Mouse (Mus musculus) olfactory bulb, adult 2 months (tissue): Measurements from ENCODE around the gene Gm45837. TPM values are rescaled to one million over a fixed set of nuclear protein-coding genes. Genes with fewer than 3 reads are reported as not detected.

ENCODE experiments used
- H3K27ac ChIP-seq: fragments of 200-500 bp; 2 replicates; pipeline ENCODE4 v1.5.1; 2012; ENCODE audit warnings: low read depth, low read length; ENCODE audit not compliant: insufficient read depth
- H3K4me1 ChIP-seq: fragments of 200-500 bp; 2 replicates; pipeline ENCODE4 v1.6.1; 2012; ENCODE audit warnings: low read length; ENCODE audit not compliant: control insufficient read depth, insufficient read depth
- H3K4me3 ChIP-seq: fragments of 200-500 bp; 2 replicates; pipeline ENCODE4 v1.5.1; 2012; ENCODE audit warnings: mild to moderate bottlenecking, low read depth, low read length, moderate library complexity; ENCODE audit not compliant: insufficient read depth
- CTCF ChIP-seq: fragments of 200-500 bp; IDR thresholded peaks from 2 replicates; pipeline ENCODE4 v1.5.1; 2012; ENCODE audit warnings: low read depth, mild to moderate bottlenecking, low read length, moderate library complexity; ENCODE audit not compliant: insufficient read depth
- POLR2A ChIP-seq: fragments of 200-500 bp; IDR thresholded peaks from 2 replicates; pipeline ENCODE4 v1.6.1; 2012; ENCODE audit warnings: mild to moderate bottlenecking, low read depth, low read length, moderate library complexity; ENCODE audit not compliant: insufficient read depth
- WGBS: fragments of 180-500 bp; shearing (Covaris S2); methylation state at CpG from one replicate; pipeline ENCODE4 v1.1.7; 2018; 5-methylcytosine and 5-hydroxymethylcytosine counted together
- polyA plus RNA-seq: library from polyadenylated mRNA; stranded (reverse); fragments of >200 nt; gene quantifications from 2 replicates; pipeline ENCODE4 v1.2.4, GENCODE M21; 2012; ENCODE audit warnings: low replicate concordance; ENCODE audit not compliant: missing spikeins, insufficient read depth, insufficient read length

Gene Gm45837
- polyA plus RNA-seq, 1 experiment = not detected

DNA sequence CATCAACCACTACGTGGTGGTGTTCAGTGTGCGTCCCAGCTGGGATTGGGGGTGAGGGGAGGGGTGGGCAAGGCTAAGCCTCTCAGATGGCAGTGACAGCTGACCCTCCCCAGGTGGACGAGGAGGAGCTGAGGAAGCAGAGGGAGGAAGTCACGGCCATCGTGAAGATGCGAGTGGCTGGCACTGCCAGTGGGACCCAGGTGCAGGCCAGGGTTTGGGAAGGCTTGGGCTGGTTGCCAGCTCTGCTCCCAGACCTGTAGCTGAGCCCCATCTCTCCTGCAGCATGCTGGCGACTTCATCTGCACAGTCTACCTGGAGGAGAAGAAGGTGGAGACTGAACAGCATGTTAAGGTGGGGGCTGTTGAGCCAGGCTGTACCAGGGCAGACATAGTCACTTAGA lies 9.2 kb upstream of the Gm45837 start:
- 91% methylated on average over 7 of the region's 7 CpGs for WGBS
- Histone ChIP-seq H3K4me3 (no peak overlapping the region), H3K4me1 (no peaks in the 10 kb centered on the region), H3K27ac (no peak overlapping the region)
- TF ChIP-seq POLR2A = no peak
- no peak for TF ChIP-seq CTCF

DNA sequence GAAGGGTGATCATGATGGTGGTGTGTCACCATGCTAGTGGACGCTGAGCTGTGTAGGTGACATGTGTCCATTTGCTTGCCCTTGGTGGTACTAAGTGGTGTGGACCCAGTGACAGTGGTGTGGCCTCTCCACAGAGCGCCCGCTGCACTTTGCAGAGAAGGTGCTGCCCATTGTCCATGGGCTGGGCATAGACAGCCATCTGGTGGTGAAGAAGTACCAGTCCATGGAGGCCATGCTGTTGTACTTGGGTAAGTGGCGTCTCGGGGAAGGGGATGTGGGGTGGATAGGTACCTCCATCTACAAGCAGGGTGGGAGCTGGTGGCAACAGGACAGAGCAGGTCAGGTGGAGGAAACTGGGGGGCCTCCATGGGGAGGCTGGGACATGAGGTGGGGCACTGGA lies 6.9 kb upstream of the Gm45837 start:
- TF ChIP-seq CTCF = no peak
- no peak for TF ChIP-seq POLR2A
- 93% methylated on average over 5 of the region's 5 CpGs for WGBS
- H3K4me3 ChIP-seq = no peak overlapping the region
- H3K27ac ChIP-seq = no peak overlapping the region
- H3K4me1 ChIP-seq = no peaks in the 10 kb centered on the region

DNA sequence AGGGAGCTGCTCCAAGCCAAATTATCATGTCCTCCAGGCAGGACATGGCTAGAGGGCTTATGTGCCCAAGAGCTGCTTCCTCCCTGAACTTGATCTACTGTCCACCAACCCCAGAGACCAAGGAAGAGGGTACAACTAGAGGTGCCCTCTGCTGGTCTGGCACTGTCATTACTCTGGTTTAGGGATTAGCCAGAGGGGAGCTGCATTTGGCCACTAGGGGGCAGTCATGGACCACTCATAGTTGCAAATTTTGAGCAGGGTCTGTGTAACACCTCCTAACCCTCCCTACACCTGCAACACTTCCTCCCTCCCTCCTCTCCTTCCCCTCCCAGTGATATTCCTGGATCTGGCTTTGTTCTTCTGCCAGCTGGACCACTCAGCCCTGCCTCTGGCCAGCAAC lies 2.1 kb downstream of the Gm45837 start:
- Histone ChIP-seq H3K4me1 (peaks cover 38% of the 10 kb centered on the region), H3K27ac (peak overlapping the region; percentile 10), H3K4me3 (no peak overlapping the region)
- TF ChIP-seq POLR2A (no peak), CTCF (peak; percentile 47)

DNA sequence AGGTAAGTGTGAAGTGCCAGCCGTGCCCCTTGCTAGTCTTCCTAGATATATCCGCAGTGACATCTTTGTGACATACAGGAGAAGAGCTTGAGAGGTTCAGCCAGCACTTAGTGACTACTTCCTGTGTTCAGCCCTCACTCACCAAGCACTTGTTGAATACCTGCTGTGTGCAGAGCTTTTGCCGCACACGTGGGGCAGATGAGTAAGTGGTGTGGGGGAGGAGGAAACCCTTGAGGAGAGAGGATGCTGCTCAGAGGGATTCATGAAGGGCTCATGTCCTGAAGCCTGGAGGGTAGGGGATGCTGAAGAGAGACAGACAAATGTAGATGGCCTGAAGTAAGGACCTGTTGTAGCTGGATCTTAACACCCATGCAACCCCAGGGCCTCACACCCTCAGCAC lies 3.5 kb downstream of the Gm45837 start:
- H3K27ac ChIP-seq = peak overlapping the region; percentile 77
- H3K4me1 ChIP-seq = peaks cover 43% of the 10 kb centered on the region
- TF ChIP-seq CTCF = no peak
- no peak for TF ChIP-seq POLR2A
- WGBS = 40% methylated on average over 4 of the region's 4 CpGs
- no peak overlapping the region for H3K4me3 ChIP-seq

DNA sequence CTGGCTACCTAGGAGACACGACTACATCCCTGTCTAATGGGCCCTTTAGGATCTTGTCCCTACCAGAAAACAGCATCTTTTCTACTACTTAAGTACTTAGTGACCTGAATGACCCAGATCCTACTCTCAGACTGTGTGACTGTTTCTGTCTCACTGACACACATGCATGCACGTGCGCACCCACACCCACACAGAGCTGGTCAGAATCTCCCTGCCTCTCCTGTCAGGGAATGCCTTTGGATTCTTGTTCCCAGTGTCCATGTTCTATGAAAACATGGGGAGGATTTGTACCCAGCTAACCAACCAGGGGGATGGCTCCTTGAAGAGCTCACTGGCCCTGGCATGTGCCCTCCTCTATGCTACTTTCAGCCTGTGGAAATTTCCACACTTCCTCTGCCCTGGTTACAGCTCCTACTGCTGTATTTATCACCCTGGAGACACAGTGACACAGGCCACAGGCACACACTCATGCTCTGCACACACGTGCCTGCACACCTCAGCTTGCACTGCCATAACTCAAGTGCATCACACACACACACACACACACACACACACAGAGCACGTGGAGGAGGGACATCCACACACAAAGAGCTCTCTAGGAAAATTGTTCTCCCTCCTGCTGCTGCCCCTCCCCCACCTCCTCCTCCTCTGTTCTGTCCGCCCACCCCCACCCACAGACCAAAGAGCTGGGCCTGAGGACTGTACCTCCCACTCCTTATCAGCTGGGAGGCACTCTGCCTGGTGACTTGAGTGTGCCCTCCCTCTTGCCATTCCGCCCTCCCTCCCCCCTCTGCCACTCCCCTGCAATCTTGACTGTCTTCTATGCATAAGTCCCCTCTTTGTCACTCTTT lies 4.2 kb downstream of the Gm45837 start:
- no peak overlapping the region for H3K4me3 ChIP-seq
- 21% methylated on average over 7 of the region's 7 CpGs for WGBS
- peak overlapping the region; percentile 77 for H3K27ac ChIP-seq
- no peak for TF ChIP-seq CTCF
- no peak for TF ChIP-seq POLR2A
- H3K4me1 ChIP-seq = peaks cover 49% of the 10 kb centered on the region

DNA sequence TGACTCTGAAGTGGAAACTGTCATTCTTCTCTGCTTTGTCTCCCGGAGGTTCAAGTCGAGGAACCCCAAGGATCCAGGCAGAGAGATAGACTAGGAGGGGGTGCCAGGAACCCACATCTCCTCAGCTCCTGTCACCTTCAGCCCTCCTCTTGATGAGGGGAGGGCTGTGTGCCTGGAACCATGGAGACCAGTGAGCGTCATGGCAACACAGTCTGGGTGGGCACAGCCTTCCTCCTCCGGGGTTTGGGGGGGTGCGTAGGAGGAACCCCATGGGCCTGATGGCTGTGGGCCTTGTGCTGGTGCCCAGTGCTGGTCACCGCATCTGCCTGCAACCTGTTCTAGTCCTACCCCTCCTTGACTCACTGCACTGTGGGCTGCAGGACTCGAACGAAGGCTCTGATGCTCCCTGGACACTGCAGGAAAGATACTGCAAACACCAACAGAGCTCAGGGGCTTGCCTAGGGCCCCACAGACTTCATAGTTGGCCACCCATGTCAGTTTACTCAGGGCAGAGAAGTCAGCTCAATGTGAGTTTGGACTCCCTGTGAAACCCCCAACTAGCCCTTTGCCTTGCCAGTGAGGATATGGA lies 4.9 kb downstream of the Gm45837 start:
- Histone ChIP-seq H3K4me1 (peaks cover 56% of the 10 kb centered on the region), H3K4me3 (no peak overlapping the region), H3K27ac (peak overlapping the region; percentile 45)
- WGBS = 25% methylated on average over 8 of the region's 8 CpGs
- TF ChIP-seq CTCF (no peak), POLR2A (no peak)

DNA sequence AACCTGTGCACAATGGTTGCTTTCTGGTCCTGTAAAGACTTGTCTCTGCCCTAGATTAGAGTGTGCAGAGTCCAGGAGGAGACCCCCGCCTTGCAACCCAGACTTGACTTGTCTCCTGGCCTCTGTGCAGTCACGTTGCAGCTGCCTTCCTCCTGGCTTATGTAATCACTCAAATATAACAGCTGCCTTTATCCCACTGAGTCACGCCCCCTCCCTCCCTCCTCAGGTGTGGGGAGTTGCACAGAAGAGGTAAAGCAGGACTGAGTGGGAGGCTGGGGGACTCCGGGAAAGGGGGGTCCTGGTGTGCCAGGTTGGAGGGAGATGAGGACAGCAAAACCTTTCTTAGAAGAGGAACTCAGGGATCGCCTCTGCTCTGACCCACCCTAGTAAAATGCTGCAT lies 5.7 kb downstream of the Gm45837 start:
- Histone ChIP-seq H3K27ac (no peak overlapping the region), H3K4me3 (no peak overlapping the region), H3K4me1 (peaks cover 64% of the 10 kb centered on the region)
- 77% methylated on average over 5 of the region's 5 CpGs for WGBS
- TF ChIP-seq POLR2A (no peak), CTCF (no peak)

DNA sequence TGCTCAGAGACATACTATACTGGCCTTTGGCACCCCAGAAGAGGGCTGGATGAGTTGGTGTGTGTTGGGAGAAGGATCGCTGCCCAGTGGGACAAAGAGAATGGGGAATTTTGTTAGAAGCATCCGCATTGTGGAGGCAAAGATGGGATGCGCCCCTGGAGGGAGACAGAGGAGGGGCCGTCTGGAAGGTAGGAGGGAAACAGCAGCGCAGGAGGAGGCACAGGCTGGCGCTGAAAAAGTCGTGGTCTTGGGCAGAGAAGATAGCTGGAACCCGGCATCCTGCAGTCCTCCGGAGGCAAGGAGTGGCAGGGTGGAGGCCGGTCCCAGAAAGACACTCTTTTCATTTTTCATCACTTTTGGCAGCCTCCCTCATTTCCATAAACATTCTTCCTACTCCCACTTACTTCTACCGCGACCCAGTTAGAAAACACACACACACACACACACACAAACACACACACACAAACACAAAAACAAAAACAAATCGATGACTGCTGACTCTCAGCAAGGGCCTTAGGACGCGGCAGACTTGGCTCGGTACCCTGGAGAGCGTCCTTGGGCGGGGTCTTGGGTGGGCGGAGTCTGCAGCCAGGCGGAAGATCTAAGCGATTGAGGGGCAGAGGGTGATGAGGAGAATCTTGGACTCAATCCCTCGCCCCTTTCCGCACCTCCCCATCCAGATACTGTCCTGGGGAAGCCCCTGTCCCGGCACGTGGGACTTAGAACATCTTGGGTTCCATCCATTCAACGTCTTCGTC lies 8.5 kb downstream of the Gm45837 start:
- TF ChIP-seq CTCF (no peak), POLR2A (no peak)
- no peak overlapping the region for H3K27ac ChIP-seq
- 20% methylated on average over 27 of the region's 27 CpGs for WGBS
- H3K4me3 ChIP-seq = no peak overlapping the region
- H3K4me1 ChIP-seq = peaks cover 69% of the 10 kb centered on the region

DNA sequence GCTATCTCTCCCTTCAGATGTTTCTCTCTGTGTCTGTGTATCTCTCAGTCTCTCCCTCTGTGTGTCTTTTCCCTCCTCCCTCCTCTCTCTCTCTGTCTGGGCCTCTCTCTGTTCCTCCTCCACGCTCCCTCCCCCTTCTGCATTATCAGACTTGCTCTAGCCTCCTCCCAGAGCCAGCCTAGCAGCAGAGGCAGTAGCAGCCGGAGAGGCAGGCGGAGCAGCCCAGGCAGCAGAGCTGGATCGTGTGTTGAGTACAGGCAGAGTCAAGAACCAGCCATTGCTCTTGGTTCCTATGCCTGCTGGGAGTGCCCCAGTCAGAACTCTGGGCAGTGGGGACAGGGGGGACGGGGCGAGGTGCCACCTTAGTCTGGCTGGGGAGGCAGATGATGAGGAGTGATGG lies 10.8 kb downstream of the Gm45837 start, which contains the start of gene Pde2a:
Gene Pde2a (plus strand): TSS at position 163 of the 400 bp plus-strand sequence.
- TF ChIP-seq POLR2A = peak; percentile 71; the same call in 1 of the 2 replicates
- no peak for TF ChIP-seq CTCF
- H3K4me1 ChIP-seq = peaks cover 55% of the 10 kb centered on the region
- H3K27ac ChIP-seq = peak within 1 kb of the TSS; percentile 28
- 7% methylated on average over 6 of the region's 6 CpGs for WGBS
- H3K4me3 ChIP-seq = peak within 1 kb of the TSS; percentile 58
